Mouse (Mus musculus): ENCODE measurements around the gene Gimd1. TPM values are rescaled to one million over a fixed set of nuclear protein-coding genes. Genes with fewer than 3 reads are reported as not detected.
A peak's percentile ranks its signal among the peaks of the same experiment; 100 is the strongest.

The Gimd1 gene
- total and polyA plus RNA-seq, 2 experiments from 2014 or later: not detected

GRCm38 (mm10) chr3:132651776-132652175 lies 22.2 kb downstream of the Gimd1 start:
- 82% methylated on average over 3 of the region's 3 CpGs for WGBS
- Histone ChIP-seq H3K4me3 (ENCODE audit: low read length) (no peak overlapping the region), H3K27ac (no peak overlapping the region), H3K9ac (replicated peaks; ENCODE audit: low read length) (no peak overlapping the region), H3K9me3 (ENCODE audit: low read length) (no peaks in the 10 kb centered on the region), H3K4me1 (ENCODE audit: insufficient read depth, low read length) (no peaks in the 10 kb centered on the region), H3K27me3 (ENCODE audit: insufficient read depth, low read length) (no peaks in the 10 kb centered on the region), H3K4me2 (ENCODE audit: low read depth, low read length) (no peak overlapping the region), H3K36me3 (ENCODE audit: insufficient read depth, low read length) (no peaks in the 10 kb centered on the region)
- ATAC-seq (no peak), DNase-seq (ENCODE audit: low spot score) (no peak)
- no peak for TF ChIP-seq CTCF (IDR thresholded peaks at IDR 0.05; ENCODE audit: low read depth)

DNA sequence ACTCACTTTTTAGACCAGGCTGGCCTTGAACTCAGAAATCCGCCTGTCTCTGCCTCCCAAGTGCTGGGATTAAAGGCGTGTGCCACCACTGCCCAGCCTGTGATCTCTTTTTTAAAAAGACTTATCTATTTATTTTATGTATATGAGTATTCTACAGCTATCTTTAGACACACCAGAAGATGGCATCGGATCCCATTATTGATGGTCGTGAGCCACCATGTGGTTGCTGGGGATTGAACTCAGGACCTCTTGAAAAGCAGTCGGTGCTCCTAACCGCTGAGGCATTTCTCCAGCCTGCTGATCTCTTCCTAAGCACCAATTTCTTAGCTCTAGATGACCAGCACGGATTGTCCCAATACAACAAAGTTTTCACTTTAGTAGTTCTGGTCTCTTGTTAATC lies 24.3 kb downstream of the Gimd1 start:
- Histone ChIP-seq H3K4me2 (ENCODE audit: low read depth, low read length) (no peak overlapping the region), H3K27ac (no peak overlapping the region), H3K9me3 (ENCODE audit: low read length) (no peaks in the 10 kb centered on the region), H3K36me3 (ENCODE audit: insufficient read depth, low read length) (peaks cover 3% of the 10 kb centered on the region; the same call in 1 of the 2 replicates), H3K4me3 (ENCODE audit: low read length) (no peak overlapping the region), H3K4me1 (ENCODE audit: insufficient read depth, low read length) (no peaks in the 10 kb centered on the region), H3K27me3 (ENCODE audit: insufficient read depth, low read length) (no peaks in the 10 kb centered on the region), H3K9ac (replicated peaks; ENCODE audit: low read length) (no peak overlapping the region)
- TF ChIP-seq CTCF (IDR thresholded peaks at IDR 0.05; ENCODE audit: low read depth): no peak
- ATAC-seq: no peak
- DNase-seq (ENCODE audit: low spot score): no peak
- WGBS: 90% methylated on average over 7 of the region's 7 CpGs

DNA sequence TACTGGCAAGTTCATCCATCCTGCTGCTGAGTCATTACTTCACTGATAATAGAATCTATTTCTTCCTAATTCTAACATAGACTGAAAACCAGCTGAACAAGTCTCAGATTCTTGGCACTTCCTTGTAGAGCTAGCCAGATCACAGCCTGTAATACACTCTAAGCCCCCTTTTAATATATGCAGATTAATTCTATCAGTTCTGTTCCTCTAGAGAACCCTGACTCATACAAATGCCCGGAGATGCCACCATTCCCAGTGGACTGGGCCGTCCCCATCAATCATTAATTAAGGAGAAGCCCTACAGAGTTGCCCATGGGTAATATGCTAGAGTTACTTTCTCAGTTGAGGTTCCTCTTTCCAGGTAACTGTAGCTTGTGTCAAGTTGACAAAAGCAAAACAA lies 26.3 kb downstream of the Gimd1 start:
- Histone ChIP-seq H3K27ac (no peak overlapping the region), H3K9ac (replicated peaks; ENCODE audit: low read length) (no peak overlapping the region), H3K27me3 (ENCODE audit: insufficient read depth, low read length) (no peaks in the 10 kb centered on the region), H3K4me2 (ENCODE audit: low read depth, low read length) (no peak overlapping the region), H3K9me3 (ENCODE audit: low read length) (no peaks in the 10 kb centered on the region), H3K4me3 (ENCODE audit: low read length) (no peak overlapping the region), H3K36me3 (ENCODE audit: insufficient read depth, low read length) (peaks cover 16% of the 10 kb centered on the region), H3K4me1 (ENCODE audit: insufficient read depth, low read length) (no peaks in the 10 kb centered on the region)
- DNase-seq (ENCODE audit: low spot score) (no peak), ATAC-seq (no peak)
- no peak for TF ChIP-seq CTCF (IDR thresholded peaks at IDR 0.05; ENCODE audit: low read depth)
- 59% methylated on average over 2 of the region's 2 CpGs for WGBS

GRCm38 (mm10) chr3:132677494-132677893 lies 47.9 kb downstream of the Gimd1 start:
- no peak overlapping the region for H3K4me3 ChIP-seq (ENCODE audit: low read length)
- no peaks in the 10 kb centered on the region for H3K4me1 ChIP-seq (ENCODE audit: insufficient read depth, low read length)
- no peak for ATAC-seq
- H3K27ac ChIP-seq: no peak overlapping the region
- H3K4me2 ChIP-seq (ENCODE audit: low read depth, low read length): no peak overlapping the region
- H3K36me3 ChIP-seq (ENCODE audit: insufficient read depth, low read length): peaks cover 13% of the 10 kb centered on the region
- H3K27me3 ChIP-seq (ENCODE audit: insufficient read depth, low read length): no peaks in the 10 kb centered on the region
- WGBS: 89% methylated on average over 2 of the region's 2 CpGs
- no peaks in the 10 kb centered on the region for H3K9me3 ChIP-seq (ENCODE audit: low read length)
- TF ChIP-seq CTCF (IDR thresholded peaks at IDR 0.05; ENCODE audit: low read depth): no peak
- DNase-seq (ENCODE audit: low spot score): no peak
- no peak overlapping the region for H3K9ac ChIP-seq (replicated peaks; ENCODE audit: low read length)

DNA sequence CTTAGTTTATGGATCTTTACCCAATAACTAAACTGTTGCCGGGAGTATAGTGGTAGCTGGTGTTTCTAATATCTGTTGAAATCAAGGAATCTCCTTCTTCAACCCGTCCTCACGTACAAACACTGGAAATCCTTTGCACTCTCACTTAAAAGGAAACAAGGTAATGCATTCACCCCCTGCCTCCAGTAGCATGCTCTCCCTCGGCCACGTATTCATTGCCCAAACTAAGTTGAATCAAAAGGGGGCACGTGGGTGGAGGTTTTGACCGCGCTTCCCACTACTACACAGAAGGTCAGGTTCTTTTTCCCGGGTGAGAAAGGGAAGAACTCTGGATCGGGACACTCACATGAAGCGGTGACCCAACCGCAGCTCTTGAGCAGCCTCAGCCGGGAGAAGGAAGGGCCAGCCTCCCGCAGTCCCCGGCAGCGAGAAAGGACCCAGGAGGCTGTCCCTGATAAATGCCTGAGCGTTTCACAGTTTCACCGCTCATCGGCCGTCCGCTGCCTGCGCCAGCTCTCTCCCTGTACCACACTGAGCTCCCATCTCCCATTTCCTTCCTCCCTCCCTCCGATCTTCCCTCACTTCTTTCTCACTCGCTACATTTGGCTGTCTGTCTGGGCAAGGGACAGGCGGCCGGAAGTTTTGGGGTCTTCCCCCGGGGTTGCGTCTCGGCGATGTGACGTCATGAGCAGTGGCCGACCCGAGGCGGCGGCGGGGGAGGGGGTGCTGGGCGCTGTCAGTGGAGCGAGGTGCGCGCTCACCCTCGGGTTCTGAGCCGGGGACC lies 54.0 kb downstream of the Gimd1 start, which contains the start of gene Tbck:
Gene Tbck (plus strand): TSS at position 698 of the 784 bp plus-strand sequence.
- peak; percentile 96 for DNase-seq (ENCODE audit: low spot score)
- Histone ChIP-seq H3K36me3 (ENCODE audit: insufficient read depth, low read length) (peaks cover 4% of the 10 kb centered on the region; the same call in 1 of the 2 replicates), H3K4me2 (ENCODE audit: low read depth, low read length) (peak within 1 kb of the TSS; percentile 82), H3K27ac (peak within 1 kb of the TSS; percentile 91), H3K4me3 (ENCODE audit: low read length) (peak within 1 kb of the TSS; percentile 86), H3K9me3 (ENCODE audit: low read length) (no peaks in the 10 kb centered on the region), H3K4me1 (ENCODE audit: insufficient read depth, low read length) (peaks cover 4% of the 10 kb centered on the region; the same call in 1 of the 2 replicates), H3K9ac (replicated peaks; ENCODE audit: low read length) (peak within 1 kb of the TSS; percentile 88), H3K27me3 (ENCODE audit: insufficient read depth, low read length) (no peaks in the 10 kb centered on the region)
- peak; percentile 99 for ATAC-seq
- TF ChIP-seq CTCF (IDR thresholded peaks at IDR 0.05; ENCODE audit: low read depth): peak; percentile 29; the same call in 1 of the 2 replicates
- under 1% methylated on average over 42 of the region's 42 CpGs for WGBS

- Histone ChIP-seq H3K4me1 (ENCODE audit: insufficient read depth, low read length) (peaks cover 4% of the 10 kb centered on the region; the same call in 1 of the 2 replicates), H3K9ac (replicated peaks; ENCODE audit: low read length) (peak within 1 kb of the TSS; percentile 88), H3K9me3 (ENCODE audit: low read length) (no peaks in the 10 kb centered on the region), H3K27ac (peak within 1 kb of the TSS; percentile 91), H3K27me3 (ENCODE audit: insufficient read depth, low read length) (no peaks in the 10 kb centered on the region), H3K36me3 (ENCODE audit: insufficient read depth, low read length) (peaks cover 7% of the 10 kb centered on the region; the same call in 1 of the 2 replicates), H3K4me3 (ENCODE audit: low read length) (peak within 1 kb of the TSS; percentile 86), H3K4me2 (ENCODE audit: low read depth, low read length) (peak within 1 kb of the TSS; percentile 82)
- no peak for TF ChIP-seq CTCF (IDR thresholded peaks at IDR 0.05; ENCODE audit: low read depth)
- ATAC-seq (no peak; the same call in 1 of the 2 replicates), DNase-seq (ENCODE audit: low spot score) (no peak)
- WGBS: 3% methylated on average over 27 of the region's 27 CpGs
Measured at GRCm38 (mm10) chr3:132684231-132684928, 54.8 kb downstream of the Gimd1 start, which contains the start of gene Aimp1. Aimp1 (minus strand) TSS chr3:132684370.

Other genes with a start within 250 kb of the Gimd1 start
- gene Tbck, start 54.3 kb downstream of the Gimd1 start, total RNA-seq (2014; rRNA removed): 35.4 and 38.6 TPM in 2 replicates
- 31.4 and 32.1 TPM in 2 replicates for gene Tbck, start 54.3 kb downstream of the Gimd1 start, polyA plus RNA-seq (2015; fragmentation: Nextera tagmentation; extraction: Ambion mirVana)
- gene Aimp1, start 54.5 kb downstream of the Gimd1 start, total RNA-seq (2014; rRNA removed): 25.8 and 29.4 TPM in 2 replicates
- 57.4 and 63.1 TPM in 2 replicates for gene Aimp1, start 54.5 kb downstream of the Gimd1 start, polyA plus RNA-seq (2015; fragmentation: Nextera tagmentation; extraction: Ambion mirVana)